Mouse (Mus musculus) induced T-regulatory cell, adult 2 months (primary cell): ENCODE results near the gene Tubb4b.

ENCODE experiments used
- DNase-seq: peaks from one replicate; pipeline ENCODE4 v3.0.0-alpha.2; 2012; ENCODE audit warnings: low read depth

Gene Tubb4b

DNA sequence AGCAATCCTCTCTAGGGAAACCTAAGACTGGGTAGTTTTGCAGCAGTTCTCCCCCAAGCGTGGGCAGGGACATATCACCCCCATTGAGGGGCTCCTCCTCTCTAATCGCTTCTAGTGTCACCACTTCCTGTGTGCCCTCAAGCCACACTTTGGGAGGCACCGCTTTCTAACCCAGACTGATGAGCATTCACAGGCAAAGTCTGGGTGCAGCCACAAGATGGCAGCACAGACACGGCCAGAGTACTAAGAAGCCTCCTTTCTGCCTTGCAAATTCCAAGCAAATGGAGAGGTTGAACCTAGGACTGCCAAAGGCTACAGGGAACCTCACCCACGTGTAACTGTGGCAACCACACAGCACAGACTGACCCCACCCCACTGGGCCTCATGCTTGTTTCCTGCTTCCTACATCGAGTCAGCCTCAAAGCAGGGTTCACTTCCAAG lies 31.2 kb downstream of the Tubb4b start:
- peak; percentile 94 for DNase-seq

DNA sequence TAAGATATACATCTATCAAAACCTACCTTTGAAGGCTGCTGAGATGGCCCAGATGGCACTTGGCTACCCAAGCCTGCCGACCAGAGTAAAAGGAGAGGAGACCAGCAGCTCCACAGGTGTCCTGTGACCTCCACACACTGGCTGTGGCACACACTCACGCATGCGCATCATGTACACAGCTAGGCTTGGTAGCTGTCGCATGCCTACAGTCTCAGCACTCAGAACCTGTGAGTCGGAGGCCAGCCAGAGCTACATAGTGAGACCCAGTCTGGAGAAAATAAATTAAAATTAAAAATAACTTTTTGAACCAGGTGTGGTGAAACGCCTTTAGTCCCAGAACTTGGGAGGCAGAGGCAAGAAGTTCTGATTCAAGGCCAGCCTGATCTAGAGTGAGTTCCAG lies 36.7 kb downstream of the Tubb4b start:
- DNase-seq = no peak

DNA sequence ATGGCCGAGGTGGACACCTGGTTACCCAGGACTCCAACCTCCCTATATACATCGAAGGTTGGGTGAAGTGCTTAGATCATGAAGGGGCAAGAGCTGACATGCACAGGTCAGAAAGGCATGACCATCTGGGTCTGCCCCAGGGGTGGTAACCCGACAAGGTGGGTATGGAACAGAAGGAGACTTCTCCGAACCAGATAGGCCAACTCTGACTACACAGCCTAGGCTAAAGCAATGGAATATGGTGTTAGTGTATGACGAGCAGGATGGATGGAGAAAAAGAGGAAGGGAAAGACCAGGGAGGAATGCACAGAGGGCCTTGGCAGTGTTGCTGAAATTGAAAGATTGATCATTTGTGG lies 37.9 kb downstream of the Tubb4b start:
- no peak for DNase-seq

DNA sequence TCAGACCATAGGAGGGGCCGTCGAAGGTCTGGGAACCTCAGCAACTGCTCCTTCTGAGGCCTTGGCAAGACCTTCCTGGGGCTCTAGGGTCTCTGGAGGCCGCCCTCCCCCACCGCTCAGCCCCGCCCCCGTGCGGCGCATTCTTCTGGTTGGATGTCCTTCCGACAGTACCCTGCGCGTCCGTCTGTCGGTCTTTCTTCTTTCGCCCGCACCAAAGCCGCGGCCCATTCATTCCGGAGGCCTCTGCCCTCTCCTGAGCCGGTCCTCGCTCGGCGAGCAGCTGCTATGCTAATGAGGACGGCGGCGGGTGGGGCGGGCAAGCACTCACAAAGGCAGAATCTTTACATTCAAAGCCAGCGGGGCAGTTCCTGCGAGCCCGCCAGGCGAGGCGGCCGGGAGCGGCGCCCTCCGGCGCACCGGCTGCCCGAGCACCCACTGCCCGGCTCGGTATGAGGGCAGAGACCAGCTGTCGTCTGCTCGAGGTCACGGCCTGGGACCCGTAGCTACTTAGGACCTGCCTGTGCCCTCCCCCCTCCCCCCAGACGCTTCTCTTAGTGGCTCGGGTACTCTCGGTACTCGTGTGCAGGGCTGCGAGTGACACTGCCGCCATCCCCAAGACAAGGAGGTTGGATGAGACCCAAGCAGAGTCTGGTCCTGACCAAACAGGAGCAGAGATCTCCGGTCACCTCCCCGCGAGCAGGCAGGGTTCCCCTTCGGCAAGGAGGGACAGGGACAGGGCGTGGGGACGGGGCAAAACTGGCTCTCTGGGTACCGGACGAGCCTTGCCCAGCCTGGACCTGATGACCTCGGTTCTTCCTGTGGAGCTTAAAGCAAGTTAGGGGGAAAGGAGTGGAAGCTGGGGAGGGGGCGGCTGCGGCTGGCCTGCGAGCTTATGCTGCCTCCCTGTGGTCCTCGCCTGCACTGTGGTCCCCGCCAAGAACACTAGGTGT lies 38.6 kb downstream of the Tubb4b start:
- DNase-seq = peak; percentile 80

DNA sequence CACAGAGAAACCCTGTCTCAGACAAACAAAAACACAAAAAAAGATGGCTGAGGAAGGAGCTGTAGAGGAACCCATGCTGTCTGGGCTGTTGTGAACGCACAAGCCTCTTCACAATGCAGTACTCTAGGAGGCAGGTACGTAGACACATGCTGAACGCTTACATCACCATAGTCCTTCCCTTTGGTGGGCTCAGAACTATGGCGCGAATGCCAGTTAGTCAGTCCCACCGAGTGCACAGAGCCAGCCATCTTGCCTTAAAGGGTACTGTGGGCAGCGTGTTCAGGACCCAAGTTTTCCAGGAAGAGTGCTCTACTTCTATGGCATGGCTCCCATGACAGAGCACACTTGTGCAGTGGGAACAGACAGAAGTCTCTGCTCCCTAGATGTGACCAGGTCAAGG lies 40.0 kb downstream of the Tubb4b start:
- DNase-seq = no peak

DNA sequence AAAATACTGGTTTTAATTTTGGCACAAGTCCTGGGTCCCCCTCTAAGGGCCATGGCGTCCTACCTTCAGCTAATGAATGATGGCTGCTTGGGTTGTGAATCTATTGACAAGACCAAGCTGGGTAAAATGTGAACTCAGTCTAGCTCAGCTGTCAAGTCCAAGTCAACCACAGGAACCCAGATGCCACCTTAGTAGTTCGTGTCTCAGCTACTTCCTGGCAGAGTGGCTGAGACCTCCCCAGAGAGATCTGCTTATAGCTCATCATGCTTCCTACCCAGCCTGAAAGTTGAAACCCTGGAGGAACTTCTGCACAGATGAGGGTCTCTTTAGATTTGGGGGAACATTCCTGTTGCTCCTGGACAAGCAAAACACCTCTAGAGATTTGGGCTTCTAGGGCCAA lies 41.2 kb downstream of the Tubb4b start:
- DNase-seq = peak; percentile 57

DNA sequence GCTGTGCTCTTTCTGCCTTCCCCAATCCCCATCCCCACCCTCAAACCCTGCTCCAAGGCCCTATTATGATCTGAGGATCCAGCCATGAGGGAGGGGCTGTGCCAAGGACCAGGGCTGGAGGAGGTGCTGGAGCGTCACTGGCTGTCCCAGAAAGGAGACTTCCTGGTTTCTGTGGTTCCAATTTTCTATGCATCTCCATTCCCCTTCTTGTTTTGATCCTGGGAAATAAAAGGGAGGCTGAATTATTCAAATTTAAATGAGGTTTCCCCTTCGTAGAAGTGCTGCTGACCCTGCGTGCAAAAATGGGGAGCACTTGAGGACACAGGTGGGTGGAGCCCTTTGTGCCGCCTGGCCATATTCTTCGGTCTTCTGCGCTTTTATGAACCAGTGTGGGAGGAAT lies 41.8 kb downstream of the Tubb4b start:
- DNase-seq = no peak

DNA sequence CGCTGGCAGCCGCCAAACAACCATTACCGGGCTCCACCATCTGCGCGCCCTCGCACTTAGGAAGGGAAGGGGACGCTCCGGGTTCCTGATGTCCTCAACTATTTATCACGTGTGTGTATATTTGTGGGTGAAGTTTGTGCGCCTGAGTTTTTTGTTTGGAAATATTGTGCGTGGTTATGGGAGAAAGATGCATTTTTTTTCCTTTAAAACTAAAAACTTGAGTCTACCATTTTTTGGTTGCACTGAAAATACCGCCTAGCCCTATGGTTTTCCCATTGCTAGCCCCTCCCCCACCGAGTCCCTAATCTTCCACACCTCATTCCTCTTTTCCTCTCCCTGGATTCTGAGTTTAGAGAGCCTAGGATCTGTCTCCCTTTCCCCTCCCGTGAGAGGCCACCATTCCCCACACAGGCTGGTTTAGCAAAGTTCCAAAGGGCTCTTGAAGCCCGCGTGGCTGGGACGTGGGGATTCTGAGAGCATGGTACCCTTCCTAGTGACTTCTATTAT lies 42.6 kb downstream of the Tubb4b start:
- DNase-seq = no peak

DNA sequence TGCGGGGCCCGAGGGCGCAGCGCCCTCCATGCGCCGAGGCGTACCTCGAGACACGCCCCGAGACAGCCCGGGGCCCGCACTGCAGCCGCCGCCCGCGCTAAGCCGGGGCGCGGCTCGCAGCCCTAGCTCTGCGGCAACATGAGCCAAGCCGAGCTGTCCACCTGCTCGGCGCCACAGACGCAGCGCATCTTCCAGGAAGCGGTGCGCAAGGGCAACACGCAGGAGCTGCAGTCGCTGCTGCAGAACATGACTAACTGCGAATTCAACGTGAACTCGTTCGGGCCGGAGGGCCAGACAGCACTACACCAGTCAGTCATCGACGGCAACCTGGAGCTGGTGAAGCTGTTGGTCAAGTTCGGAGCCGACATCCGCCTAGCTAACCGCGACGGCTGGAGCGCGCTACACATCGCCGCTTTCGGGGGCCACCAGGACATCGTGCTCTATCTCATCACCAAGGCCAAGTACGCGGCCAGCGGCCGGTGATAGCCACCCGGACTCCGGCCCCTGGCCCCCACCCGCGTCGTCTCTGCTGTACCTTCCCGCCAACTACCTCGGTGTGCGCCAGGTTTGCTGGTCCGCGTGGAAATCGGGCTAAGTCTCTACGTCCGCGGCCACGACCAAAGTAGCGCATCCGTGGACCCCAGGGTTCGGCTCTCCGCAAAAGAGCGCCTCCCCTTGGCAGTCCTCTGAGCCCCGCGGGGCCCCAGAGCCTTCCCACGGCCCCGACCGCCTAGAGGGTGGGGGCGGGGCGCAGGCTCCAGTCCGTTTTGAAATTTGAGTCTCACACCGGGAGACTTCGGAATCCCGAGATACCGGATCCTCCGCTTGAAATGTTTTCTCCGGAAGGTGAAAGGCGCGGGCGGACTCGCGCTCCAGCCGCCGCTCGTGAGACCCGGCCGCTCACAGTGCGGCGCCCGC lies 43.3 kb downstream of the Tubb4b start:
- DNase-seq = peak; percentile 79

DNA sequence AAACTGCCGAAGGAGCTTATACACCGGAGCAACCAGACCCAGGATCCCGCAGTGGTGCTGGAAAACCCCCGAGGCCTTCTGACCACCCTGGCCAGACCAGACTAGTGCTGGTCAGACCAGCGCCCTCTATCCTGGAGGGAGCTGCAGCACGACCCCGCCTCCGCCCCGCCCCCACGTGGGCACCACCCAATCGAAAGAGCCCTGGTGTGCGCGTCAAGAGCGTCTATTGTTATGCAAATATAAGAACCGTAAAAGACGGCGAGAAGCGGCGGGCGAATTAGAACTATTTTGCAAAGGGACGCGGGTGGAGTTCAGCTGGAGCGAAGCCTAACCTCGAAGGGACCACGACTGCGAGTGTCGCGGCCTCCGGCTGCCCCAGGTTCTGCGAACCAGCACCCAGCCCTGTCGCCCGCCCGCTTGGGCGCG lies 44.0 kb downstream of the Tubb4b start, which contains the start of gene Nrarp:
Nrarp (plus strand) TSS at position 281 of the 426 bp plus-strand sequence.
- peak; percentile 94 for DNase-seq

DNA sequence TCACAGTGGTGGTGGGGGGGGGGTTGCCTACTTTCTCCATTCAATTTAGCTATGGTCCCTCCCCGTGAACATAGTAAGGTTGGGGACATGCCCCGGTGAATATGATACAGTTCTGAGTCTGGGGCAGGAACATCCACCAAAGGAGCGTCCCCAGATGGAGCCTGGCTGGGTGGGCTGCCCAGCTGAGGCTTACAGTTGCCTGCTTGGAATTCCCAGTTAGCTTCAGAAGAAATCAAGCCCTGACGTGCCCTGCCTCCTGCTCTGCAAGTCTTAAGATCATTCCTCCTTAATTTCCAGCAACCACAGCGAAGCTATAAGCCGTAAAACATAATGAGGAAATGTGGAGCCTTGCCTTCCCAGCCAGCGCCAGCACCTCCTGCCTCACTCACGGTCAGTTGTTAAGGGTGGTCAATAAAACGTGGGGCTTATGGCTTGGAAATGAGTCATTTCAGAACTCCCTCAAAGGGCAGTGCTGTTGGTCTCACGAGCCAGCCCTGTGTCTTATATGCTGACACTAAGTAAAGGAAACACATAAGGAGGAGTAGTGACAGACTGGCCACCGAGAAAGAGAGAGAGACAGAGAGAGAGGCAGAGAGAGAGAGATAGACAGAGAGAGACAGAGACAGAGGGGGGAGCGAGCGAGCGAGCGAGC lies 44.8 kb downstream of the Tubb4b start:
- DNase-seq = no peak

DNA sequence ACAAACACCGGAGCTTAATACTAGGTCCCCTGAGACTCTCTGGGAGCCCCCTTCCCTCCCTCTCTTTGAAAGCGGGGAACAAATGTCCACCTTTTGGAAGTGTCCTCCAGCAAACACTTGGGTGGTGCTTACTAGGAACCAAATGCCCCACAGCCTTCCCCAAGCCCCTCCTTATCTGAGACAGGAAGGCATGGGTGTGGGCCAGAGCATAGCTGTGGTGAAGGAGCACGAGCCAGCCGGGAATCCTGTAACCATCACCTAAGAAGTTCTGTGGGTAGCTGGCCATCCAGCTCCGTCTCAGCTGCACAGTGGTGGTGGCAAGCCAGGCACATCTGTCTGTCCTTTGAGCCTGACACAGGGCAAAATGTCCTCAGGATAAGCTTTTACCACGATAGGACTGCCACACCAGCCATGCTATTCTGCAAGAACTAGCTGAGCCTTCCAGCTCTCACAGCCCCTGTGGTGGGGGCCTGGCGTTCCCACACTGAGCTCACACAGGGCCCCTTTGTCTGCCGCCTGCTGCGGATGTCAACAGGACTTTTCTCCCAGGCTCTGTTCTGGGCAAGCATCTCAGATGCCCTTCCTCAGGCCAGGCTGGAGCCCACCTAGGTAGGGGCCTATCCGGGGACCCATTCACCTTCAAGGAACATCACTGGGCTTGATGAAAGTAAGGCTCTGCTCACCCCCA lies 46.1 kb downstream of the Tubb4b start:
- no peak for DNase-seq

DNA sequence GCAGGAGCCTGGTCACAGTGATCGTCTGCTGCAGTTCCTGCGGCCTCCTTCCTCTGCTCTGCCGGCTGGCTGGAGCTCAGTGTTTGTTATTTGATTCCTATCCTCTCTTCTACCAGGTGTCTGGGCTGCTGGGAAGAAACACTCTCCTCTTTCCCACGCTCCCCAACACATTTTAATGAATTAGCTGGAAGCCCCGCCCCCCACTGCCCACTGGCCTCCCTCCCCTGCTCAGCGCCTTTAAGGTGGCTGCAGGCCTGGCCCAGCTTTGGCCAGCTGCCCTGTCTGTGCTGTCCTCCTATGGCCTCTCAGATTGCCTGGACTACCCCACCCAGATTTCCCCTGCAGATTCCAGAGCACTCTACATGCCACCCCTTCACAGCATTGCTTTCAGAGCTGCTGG lies 46.8 kb downstream of the Tubb4b start:
- DNase-seq = no peak

DNA sequence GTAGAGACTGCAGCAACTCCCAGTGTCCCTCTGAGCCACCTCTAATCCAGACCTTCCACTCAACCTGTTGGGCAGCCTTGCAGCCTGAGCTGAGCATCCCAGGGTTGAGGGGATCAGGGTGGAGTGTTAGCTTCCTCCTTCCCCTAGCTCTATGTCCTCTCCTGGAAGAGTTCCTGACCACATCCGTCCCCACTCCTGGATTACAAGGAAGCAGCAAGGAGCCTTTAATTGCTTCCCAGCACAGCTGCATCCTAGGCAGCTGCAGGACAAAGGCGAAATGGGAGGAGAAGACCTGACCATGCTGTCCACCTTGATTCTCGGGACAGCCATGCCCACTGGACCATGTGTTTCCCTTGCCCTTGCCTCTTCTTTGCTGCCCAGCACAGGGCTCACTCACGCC lies 47.4 kb downstream of the Tubb4b start:
- DNase-seq = no peak

DNA sequence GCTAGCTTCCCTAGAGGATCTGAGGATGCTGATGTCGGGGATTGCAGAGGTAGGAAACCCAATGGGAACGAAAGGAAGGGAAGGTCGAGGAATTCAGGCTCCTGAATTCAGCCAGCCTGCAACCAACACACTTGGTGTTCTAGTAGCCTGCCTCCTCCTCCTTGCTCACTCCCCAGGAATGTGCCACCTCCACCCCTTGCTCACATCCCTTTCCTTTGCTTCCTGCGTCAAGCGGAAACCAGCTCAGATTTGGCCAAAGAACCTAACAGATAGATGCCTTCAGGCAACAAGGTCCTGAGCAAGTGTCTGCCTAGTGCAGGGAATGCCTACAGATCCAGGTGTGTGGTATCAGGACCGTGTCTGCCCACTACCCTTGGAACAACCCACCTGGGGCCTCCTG lies 47.9 kb downstream of the Tubb4b start:
- no peak for DNase-seq

DNA sequence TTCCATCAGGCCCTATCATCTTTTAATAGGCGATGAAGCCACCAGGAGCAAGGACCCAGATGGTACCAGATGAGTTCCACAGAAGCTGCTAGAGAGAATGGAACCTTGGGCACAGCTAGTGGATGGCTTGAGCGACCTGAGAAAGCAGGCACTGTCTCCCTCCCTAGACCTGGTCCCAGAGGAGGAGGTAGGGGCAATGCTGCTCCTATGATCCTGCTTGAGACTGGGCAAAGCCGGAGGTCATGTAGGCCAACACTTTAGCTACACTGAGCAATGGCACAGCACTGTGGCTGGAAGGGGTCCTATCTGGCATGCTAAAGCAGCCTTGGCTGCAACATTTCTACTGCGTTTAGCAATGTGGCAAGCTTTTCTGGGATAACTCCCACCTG lies 48.8 kb downstream of the Tubb4b start:
- DNase-seq = no peak

DNA sequence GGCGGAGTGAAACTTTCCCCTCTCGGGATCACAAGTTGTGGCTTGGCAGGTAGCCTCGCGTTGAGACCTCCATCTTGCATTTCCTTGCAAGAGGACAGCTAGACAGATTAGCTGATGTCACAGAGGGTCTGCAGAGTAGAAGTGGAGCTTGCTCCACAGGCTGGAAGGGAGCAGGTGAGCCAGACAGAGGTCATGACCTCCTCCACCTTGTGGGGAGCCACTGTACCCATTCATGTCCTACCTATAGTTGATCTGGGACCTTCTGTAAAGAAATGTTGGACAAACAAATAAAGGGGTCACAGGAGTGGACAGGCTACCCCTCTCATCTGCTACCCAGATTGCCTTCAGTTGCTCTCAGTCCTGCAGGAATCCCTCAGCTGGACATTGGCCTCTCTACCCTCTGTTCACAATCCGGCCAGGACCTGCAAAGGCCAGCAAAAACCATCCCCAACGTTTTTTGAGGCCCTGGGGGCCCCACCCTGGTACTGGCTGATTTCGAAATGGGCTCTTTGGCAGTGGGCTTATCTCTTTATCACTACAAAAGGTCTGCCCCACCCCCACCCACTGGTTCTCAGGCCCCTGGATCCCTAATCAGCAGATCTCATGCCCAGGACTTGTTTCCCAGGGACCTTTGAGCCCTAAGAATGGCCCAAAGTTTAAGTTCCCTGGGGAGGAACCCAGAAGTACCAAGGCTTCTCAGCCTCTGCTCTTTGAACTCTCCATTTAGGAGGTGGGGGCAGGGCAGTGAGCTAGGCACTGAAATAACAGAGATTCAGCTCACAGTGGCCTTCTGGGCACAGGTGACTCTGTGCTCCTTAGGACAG lies 49.4 kb downstream of the Tubb4b start:
- DNase-seq = no peak

DNA sequence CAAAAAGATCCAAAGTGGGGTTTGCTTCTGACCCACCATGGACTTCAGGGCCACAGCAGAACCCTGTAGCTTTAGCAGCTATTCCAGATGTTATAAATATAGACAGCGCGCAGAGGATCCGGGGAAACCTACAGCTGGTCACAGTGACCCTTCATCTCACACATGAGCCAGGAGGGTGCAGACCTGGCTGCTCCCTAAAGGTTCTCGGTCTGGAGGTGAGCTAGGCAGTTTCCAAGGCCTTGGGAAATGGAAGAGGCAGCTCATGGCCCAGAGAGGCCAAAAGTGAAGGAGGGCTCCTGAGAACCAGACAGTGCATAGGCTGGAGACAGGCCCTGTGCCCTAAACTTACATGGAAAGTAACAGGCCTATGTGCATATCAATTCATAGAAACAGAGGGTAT lies 50.7 kb downstream of the Tubb4b start:
- no peak for DNase-seq

DNA sequence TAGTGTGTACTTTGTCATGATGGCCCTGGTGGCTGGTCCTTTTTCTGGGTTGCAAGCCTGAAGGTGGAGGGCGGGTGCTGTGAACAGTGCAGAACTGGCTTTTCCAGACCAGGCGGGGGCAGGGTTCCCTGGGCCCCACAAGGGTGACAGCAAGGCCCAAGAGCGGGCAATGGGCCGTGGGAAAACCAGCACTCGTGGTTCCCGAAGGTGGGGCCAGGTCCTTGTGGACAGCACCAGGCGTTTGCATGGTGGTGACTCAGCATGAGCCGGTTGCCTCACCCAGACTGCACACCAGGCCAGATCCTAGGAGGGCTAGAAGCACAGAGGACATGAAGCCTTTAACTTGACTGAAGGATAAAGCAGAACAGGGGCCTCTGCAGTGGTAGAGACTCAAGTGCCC lies 51.9 kb downstream of the Tubb4b start:
- DNase-seq = no peak
